Mouse (Mus musculus) brain, adult 2 months (tissue): ENCODE results near the gene Bcl11a.

Experiments used
- DNase-seq: peaks from one replicate; pipeline ENCODE4 v3.0.0; 2011; ENCODE audit warnings: low read depth, low spot score

Bcl11a gene

GRCm38 (mm10) chr11:24079392-24080391 lies 1.8 kb downstream of the Bcl11a start:
- DNase-seq = peak; percentile 56

GRCm38 (mm10) chr11:24080541-24080940 lies 2.7 kb downstream of the Bcl11a start:
- DNase-seq = no peak

DNA sequence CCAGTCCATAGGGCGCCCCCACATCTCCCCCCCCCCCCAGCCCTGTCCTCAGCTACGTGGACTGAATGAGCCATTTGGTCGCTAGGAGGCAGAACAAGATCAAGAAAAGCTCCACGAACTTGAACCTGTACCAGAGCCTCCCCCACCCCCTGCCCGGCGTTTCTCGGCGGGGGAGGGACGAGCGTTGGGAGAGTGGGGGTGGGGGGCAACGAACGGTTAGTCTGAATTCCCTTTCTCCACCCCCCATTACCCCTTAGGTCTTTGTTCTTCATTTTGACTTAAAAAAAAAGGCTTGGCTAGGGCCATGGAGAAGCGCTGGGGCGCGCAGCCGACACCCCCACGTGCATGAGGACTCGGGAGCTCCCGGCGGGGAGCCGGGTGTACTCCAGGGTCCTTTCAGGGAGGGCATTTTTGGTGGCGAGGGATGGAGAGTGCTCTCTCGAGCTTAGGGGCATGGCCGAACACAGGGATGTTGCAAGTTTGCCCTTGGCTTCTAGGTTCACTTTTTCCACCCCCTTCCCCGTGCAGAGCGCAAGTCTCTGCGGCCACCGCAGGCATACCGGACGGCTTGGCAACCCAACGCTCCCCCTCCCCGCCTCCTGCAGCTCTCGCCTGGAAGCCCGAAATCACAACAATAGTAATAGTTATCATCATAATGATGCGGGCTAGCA lies 3.3 kb downstream of the Bcl11a start:
- peak; percentile 89 for DNase-seq

- no peak for DNase-seq
Measured at GRCm38 (mm10) chr11:24081687-24082384, 4.0 kb downstream of the Bcl11a start.

DNA sequence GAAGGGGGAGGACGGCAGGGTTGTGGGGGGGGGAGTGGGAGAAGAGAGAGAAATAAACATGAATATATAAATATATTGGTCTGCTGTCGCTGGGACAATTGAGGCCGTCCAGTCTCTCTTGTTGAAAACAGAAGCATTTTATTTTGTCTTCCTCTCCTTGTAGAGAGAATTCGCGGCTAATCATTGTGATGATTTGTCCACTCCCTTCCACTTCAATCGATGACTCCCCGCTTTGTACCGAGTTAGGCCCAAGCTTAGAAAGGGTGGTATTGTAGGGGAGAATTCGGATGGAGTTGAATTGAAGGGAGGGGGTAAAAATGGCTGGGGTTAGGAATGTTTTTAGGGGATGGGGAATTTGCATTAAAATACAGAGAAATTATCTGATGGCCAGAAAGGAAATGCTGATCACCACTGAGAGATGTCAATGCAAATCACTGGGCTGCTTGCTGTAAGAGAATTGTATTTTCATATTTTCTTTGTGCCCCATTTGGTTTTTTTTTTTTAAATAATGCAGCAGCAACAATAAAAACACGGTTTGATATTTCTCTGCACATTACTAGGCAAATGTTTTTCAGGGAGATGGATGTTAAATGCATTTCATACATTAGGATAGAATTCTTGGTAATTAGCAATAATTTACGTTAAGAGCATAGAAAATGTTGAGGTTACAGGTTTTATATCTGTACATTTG lies 4.7 kb downstream of the Bcl11a start:
- DNase-seq = no peak

DNA sequence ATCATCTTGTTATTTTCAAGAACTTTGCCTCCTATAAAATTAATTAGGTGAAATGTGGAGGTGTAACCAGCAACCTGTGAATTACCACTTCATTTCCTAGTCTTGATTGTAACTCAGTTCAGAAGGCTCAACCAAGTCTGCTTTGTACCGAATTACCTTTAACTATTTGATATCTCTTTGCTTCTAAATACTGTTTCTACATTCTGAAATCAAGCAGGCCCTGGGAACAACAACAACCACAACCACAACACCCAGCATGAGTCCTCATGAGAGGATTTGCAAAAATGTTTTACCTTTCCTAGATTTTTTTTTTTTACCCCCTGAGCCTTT lies 5.2 kb downstream of the Bcl11a start:
- DNase-seq = peak; percentile 19

GRCm38 (mm10) chr11:24083423-24083822 lies 5.6 kb downstream of the Bcl11a start:
- peak; percentile 36 for DNase-seq

DNA sequence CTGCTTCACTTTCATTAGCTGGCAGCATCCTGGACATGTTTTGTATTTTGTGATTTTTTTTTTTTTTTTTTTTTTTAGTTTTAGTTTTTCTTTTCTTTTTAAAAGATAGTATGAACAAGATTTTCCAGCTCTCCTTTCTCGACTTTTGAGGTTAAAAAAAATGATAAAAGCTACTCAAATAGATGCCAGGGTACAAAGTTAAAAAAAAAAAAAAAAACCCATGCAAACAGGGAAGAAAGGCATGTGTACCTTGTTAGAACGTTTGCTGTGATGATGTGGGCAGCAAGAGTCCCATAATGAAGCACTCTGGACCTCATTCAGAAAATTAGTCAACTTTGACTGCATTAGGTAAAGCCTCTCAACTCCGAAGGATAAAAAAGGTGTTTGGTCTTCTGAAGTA lies 6.2 kb downstream of the Bcl11a start:
- DNase-seq = no peak

DNA sequence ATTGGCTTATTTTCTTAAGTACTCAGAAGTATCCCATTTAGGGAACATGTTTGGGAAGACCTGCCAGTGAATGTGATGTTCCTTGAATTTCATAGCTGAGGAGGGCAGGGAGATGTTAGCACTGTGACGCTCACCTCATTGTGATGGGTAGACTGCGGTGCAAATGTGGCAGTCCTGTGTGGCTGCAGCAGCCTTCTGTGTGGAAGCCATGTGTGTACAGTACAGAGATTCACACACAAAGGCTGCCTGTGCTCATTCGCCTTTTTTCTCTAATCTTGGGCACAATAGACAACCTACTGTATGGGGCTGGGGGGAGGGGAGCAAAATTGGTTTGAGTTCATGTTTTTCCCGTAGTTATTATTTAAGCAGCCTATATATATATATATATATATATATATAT lies 6.7 kb downstream of the Bcl11a start:
- peak; percentile 35 for DNase-seq

GRCm38 (mm10) chr11:24085986-24086385 lies 8.1 kb downstream of the Bcl11a start:
- no peak for DNase-seq

- DNase-seq = peak; percentile 72
Measured at GRCm38 (mm10) chr11:24087069-24087468, 9.2 kb downstream of the Bcl11a start.

- DNase-seq = no peak
Measured at GRCm38 (mm10) chr11:24090443-24090842, 12.6 kb downstream of the Bcl11a start.

GRCm38 (mm10) chr11:24091393-24092080 lies 13.7 kb downstream of the Bcl11a start:
- no peak for DNase-seq

DNA sequence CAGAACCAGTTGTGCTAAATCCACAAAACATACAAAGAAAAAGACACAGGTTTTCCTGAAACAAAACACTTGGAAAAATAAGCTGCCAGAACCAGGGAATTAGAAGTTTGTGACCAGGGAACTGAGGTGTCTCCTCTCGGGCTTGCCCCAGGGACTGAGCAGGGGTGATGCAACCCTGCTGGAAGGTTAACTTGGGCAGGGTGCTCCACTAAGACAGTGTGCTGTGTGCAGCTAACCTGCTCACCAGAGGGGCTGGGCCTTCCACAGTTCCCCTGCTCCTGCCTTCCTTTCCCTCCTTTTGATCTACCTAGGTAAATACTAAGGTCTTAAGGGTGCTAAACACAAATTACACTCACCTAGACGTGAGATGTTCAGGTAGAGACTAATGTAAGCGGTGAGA lies 14.8 kb downstream of the Bcl11a start:
- no peak for DNase-seq

DNA sequence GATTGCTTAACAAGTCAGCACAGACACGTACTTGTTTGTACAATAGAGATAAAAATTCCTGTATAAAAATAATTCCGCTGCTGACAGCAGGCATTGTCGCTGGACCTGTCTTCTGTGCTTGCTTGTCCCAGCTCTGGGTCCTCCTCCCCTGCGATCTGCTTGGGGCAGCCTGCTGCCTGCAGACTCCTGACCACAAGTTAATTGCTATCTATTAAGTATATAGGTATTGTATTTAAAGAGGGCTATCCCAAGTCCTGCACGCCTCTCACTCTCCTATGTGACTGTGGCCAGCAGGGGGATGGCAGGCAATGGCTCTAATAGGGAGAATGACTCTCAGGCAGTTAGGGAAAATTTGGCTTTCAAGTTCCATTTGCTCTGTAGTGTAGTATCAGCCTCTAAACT lies 16.2 kb downstream of the Bcl11a start:
- DNase-seq = no peak

GRCm38 (mm10) chr11:24095236-24095635 lies 17.4 kb downstream of the Bcl11a start:
- peak; percentile 66 for DNase-seq

DNA sequence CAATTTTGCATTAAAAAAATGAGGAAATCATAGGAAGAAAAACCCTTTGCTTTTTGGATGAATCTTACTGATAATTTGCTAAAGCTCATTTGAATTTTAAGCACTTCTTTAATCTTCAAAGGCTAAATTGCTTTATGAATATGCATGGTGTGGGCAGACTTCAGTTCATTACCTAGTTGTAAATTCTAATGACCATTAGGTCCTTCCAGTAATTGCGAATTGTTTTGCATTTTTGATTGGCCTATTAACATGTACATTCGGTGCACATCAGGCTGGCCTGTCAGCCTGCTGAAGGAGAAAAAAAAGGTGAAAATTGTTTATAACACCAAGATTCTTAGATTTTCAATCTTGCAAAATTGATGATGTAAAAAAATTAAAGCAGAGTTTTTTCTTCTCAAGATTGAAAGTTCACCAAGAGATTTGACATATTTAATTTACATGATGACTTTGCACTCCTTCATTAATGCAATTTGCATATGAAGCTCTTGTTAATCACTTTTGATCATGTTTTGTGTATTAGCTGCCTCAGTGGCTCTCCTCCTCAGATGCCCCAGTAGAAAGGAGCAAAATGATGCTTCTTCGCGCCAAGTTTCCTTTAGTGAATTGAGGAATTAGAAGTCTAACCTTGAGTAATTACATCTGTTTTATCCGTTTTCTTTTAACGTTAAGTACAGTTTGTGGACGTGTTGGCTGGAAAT lies 17.9 kb downstream of the Bcl11a start:
- no peak for DNase-seq

- no peak for DNase-seq
Measured at GRCm38 (mm10) chr11:24096483-24096882, 18.6 kb downstream of the Bcl11a start.

GRCm38 (mm10) chr11:24097026-24097425 lies 19.2 kb downstream of the Bcl11a start:
- DNase-seq = no peak

- DNase-seq = no peak
Measured at GRCm38 (mm10) chr11:24098069-24098468, 20.2 kb downstream of the Bcl11a start.
